Mouse (Mus musculus): ENCODE data around the gene Vhl.

Vhl gene

DNA sequence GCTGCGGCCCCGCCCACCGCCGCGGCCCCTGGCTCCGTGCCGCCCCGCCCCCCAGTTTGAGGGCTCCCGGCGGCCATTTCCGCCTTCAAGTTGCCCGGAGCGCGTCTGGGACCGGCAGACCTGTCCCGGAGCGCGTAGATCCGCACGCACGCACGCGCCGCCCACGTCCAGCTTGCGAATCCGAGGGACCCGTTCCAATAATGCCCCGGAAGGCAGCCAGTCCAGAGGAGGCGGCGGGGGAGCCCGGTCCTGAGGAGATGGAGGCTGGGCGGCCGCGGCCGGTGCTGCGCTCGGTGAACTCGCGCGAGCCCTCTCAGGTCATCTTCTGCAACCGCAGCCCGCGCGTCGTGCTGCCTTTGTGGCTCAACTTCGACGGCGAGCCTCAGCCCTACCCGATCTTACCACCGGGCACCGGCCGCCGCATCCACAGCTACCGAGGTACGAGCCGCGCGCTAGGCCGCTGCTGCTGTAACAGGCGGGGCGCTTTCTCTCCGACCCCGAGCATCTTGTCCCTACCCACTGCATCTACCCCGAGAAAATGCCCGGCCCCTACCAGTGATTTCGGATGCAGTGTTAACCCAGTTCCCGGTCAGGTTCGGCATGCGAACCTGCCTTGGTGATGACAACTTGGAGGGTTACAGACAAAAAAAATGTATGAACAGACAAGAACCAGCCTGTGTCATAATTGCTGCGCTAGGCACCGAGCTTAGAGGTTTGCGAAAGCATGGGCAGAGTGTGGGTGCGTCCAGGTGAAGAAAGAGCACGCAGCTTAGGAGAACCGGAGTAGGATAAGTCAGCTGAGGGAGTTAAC lies at the start of gene Vhl:
Vhl (plus strand) TSS at position 19 of the 811 bp plus-strand sequence.
- DNase-seq (ENCODE audit: low read depth, low spot score), result peak; percentile 89

DNA sequence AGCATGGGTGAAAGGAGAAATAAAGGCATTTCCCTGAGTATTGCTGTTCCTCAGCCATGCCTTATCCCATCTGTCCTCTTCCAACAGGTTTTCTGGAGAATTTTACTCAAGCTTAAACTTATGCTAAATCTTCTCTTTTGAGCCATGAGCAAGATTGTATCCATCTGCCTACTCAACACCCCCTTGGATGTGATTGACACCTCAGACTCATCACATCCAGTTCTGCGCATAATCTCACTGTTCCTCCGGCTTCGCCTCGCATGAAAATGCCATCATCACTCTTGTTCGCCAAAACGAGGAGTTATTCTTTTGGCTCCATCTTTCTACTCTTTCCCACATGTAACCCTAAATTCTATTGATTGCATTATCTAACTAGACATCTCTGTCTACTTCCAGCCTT lies 47.7 kb upstream of the Vhl start:
- DNase-seq (ENCODE audit: low read depth, low spot score), result no peak

DNA sequence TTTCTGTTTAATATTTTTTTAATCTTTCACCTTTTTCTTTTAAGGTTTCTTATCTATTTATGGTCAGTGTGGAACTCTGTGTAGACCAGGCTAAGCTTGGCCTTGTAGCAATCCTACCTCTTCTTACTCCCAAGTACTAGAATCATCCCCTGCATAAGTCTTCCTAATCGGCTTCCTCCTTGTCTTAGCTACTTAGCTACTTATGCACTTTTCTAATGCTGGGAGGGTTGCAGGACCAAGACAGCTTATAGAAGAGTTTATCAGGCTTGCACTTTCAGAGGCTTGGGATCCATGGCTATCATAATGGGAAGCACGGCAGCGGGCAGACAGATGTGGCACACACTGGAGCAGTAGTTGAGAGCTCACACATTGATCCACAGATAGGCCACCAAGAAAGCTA lies 44.5 kb upstream of the Vhl start:
- no peak for DNase-seq (ENCODE audit: low read depth, low spot score)

DNA sequence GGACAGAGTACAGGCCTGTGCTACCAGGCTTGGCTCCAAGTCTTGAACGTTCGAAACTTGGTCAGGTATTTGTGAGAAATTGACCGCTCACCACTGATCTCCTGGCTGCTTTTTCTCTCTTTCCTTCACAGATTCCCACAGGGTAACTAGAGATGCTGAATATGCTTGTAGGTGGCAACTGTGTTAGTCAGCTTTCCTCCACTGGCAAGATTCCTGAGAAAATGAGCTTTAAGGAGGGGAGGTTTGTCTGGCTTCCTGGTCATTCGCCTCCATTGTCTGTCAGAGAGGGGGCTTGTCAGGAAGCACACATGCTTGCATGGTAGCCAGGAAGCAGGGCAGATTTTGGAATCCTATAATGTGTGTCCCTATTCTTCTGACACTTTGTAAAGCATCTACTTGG lies 40.7 kb upstream of the Vhl start:
- no peak for DNase-seq (ENCODE audit: low read depth, low spot score)

DNA sequence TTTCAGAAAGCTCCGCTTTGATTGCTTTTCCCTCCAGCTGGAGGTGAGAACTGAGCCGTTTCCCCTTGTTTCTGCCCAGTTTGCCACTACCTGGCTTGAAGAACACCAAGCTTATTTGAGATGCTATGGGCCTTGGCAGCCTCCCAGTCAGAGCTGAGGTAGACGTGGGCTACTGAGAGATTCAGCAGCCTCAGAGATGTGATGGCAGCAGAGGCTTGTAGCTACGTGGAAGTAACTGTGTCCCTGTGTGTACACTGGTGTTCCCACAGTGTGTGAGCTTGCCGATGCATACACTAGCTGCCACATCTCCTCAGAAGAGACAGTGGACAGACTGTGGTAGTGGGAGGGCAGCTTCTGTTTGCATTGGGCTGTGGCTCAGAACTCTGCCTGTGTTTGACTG lies 38.7 kb upstream of the Vhl start:
- DNase-seq (ENCODE audit: low read depth, low spot score), result no peak

DNA sequence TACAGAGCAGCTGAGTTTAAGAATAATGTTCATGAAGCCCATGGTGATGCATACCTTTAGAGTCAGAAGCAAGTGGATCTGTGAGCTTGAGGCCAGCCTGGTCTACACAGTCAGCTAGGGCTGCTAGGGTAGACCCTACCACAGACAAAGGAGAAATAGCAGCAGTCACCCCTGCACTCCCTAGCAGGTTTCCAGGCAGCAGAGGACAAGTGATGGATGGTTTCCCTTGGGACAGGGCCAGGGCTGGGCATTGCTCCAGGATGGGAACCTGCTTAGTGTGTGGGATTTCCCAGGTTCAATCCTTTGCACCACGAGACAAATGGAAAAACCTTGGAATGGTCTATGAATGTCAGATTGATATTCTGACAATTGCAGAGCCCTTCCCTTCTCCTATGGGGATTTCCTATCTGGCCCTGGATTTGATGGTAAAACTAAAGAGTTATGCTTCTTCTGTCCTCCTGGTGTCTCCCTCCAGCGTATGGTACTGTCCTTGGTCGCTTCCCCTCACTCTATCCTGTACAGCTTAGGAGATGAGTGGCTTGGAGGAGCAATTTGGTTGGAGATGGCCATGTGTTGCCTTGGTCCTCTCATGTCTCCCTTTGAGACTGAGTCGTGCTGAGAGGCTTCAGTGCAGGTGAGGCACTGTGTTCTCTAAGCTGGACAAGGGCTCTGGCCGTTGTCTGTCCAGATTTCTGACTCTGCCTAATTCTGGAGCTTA lies 37.1 kb upstream of the Vhl start:
- DNase-seq (ENCODE audit: low read depth, low spot score), result no peak

DNA sequence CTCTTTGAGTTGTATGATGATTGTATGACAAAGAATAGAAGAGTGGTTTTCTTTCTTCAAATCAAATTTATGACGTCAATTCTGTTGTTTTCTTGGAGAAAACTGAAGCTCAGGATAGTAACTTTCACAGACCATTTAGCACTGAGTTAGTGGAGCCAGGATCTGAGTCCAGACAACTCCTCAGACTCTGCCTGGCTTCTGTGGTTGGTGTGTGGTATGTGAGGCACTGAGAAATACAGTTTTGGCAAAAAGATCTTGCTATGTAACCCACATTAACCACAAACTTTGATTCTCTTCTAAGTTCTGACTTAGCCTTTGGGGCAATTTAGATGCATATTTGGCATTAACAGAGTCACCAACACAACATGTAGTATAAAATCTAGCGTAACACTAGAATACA lies 31.1 kb upstream of the Vhl start:
- no peak for DNase-seq (ENCODE audit: low read depth, low spot score)

DNA sequence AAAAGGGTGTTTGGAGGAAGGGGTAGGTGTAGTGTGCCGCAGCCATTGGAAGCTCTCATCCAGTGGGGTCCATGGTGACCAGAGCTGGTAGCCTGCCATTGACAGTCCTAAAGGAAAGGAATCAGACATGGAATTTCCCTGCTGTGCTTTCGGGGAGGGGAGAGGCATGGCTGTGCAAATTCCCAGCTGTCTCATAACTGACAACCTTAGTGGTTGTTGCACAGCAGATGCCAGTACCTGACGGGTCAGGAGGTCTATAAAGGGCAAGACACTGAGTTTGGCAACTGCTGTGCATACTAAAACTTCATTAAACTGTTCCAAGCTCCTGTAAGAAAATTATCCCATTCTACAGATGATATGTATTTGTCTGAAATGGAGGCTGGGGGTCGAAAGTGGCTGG lies 25.8 kb upstream of the Vhl start:
- DNase-seq (ENCODE audit: low read depth, low spot score), result no peak

DNA sequence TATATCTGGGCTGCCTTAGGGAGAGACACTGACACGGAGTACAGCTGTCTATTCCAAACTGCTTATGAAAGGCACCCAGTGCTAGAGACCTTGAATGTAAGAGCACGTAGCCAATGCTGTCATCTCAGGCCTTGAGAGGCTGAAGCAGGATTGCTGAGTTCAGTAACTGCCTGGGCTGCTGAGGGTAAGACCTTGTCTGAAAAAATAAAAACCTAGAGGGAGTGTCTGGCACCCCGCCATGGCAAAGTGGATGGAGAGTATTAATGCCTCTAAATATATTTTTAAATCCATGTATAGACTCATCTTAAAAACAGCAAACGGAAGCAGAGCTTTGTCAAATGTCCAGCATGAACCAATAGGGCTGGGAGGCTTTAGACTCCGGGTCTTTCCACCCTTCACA lies 23.9 kb upstream of the Vhl start:
- DNase-seq (ENCODE audit: low read depth, low spot score), result no peak

DNA sequence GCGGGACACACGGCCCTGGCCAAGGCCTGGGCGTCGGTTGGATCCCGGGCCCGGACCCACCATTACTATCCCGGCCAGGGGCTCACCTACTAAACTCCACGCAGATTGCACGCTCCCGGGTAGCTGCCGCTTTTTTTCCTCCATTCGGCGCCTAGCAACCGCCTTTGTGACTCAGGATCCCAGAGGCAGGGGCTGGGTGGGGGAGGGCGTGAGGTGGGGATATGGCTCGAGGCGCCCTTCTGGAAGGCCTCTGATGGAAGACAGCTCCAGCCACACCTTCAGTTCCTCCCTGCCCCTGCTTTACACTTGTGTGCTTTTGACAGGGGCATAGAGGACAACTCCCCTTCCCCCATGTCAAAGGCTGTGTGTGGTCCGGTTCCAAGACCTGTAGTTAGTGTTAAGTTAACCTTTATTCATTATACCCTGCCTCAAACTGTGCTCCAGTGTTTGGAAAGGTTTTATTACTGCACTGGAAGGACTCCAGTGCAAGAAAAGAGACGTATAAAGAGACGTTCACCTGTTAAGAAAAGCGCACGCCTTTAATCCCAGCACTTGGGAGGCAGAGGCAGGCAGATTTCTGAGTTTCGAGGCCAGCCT lies 23.1 kb upstream of the Vhl start, which contains the start of gene Fancd2os:
Fancd2os (minus strand) TSS at position 173 of the 597 bp plus-strand sequence.
- no peak for DNase-seq (ENCODE audit: low read depth, low spot score)

DNA sequence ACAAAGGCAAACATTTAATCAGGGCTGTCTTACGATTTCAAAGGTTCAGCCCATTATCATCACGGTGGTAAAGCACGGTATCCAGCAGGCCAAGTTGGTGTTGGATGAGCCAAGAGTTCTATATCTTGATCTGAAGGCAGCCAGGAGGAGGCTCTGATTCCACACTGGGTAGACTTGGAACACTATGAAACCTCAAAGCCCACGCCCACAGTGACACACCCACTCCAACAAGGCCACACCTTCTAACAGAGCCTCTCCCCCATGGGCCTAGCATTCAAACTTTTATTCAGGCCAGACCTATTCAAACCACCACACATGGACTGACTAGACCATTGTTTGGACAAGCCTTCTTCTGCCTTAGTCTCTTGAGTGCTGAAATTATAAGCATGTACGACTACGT lies 20.9 kb upstream of the Vhl start:
- DNase-seq (ENCODE audit: low read depth, low spot score), result no peak

DNA sequence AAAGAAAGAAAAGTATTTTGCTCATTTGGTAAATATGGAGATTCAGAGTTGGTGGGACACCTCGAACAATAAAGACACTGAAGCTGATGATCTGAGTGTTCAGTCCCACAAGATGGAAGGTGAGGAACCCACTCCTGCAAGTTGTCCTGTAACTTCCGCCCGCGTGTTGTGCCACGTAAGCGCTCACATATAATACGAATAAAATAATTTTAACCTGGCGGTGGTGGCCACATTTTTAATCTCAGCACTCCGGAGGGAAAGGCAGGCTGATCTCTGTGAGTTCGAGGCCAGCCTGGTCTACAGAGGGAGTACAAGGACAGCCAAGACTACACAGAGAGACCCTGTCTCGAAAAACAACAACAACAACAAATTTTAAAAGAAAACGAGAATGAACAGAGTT lies 19.8 kb upstream of the Vhl start:
- DNase-seq (ENCODE audit: low read depth, low spot score), result no peak

DNA sequence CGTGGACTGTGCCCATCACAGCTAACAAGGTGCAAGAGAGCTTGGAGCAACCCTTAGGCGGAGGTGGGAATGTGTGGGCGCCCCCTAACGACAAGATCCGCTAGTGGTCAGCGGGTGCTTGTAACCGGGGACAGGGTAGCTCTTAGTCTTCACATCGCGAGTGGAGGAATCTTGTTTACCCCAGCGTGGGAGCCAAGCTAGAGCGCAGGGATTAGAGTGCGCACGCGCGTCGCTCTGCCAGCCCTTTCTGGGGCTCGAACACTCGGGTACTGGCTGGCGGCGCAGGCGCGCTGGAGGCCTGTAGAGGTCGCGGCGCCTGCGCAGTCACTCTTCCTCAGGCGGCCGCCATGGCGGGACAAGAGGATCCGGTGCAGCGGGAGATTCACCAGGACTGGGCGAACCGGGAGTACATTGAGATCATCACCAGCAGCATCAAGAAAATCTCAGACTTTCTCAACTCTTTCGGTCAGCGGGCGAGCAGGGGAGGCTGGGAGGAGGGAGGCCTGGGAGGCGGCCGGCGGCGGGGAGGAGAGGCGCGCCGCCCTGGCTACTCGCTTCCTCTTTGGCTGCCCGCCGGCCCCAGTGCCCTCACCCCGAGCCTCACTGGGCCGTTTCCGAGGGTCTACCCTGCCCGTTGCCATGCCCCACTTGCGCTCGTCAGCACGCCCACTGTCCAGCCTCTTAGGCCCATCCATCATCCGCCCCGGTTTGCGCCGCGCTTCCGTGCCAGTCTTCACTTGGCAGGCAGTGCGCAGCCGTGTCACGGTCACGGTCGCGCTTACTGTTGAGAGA lies 19.1 kb upstream of the Vhl start, which contains the start of gene Brk1:
Brk1 (plus strand) TSS at position 341 of the 792 bp plus-strand sequence.
- DNase-seq (ENCODE audit: low read depth, low spot score), result peak; percentile 95

DNA sequence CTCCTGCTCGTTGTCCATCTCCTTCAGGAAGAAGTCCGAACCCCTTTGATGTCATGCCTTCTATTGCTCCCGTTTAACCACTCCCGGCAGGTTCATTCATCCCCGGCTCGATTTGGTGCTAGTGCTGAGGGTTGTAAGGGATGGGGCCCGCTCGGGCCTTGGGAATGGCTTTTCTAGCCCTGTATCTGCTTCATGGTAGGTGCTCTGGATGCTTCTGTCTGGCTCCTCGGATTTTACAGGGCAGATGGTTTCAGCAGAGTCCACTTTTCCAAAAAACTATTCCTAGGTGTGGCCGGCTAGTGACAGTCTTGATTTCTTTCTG lies 18.6 kb upstream of the Vhl start:
- DNase-seq (ENCODE audit: low read depth, low spot score), result no peak

DNA sequence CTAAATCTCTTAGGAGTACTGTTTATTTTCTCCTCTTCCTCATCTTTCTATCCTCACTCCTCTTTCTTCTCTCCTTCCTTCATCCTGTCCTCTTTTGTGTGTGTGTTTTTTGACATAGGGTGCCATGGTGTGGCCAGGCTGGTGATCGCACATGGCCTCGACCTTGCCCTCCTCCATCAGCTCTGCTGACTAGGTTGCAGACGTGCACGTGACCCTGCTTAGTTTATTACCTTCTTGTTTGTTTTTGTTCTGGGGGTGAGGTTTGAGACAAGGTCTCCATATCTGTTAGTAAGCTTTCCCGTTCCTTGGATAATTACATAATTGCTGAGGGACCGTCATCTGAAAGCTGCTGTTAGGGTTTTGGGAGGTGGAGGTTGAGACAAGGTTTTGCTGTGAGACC lies 14.9 kb upstream of the Vhl start:
- no peak for DNase-seq (ENCODE audit: low read depth, low spot score)

DNA sequence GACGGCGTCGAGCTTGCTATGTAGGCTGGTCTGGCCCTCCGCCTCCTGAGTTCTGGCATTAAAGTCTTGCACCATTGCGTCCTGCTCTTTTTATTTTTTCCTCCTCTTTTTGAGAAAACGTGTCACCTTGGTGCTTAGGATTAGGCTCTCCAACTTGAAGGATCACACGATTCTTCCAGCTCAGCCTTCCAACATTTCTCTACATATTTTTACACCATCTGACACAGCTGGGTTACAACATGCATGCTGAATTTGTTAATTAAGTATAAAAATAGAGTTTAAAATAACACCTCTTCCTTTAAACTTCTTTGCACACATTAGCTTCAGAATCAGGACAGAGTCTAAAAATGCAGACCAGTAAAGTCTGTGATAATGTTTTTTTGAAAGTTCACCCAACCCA lies 14.5 kb upstream of the Vhl start:
- no peak for DNase-seq (ENCODE audit: low read depth, low spot score)

DNA sequence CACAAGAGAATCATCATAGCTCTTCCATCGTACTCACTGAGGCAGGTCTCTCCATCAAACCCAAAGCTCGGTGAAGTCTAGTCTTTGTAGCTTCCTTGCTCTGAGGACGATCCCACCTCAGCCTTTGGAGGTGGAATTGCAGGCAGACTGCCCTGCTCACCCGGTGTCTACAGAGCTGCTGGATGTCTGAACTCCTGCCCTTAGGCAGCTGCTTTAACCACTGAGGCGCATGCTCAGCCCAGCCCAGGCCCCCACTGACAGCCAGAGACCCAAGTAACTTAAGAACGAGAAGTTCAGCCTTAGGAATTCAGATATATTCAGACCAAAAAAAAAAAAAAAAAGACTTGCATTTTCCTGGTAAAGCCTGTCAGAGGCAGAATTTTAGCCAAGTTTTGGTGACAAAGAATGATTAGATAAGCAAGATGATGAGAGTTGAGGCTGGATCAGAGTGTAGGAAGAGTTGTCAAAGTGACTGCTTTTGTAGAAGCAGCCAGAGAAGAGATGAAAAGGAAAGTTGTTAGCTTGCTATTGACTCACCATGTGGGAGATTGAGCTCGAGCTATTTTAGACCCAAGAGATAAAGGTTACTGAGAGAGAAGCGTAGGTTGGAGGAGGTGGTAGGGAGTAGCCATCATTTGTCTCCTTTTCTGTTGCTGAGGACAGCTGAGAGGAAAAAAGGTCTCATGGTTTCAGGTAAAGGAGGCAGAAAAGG lies 11.3 kb upstream of the Vhl start:
- DNase-seq (ENCODE audit: low read depth, low spot score), result no peak

DNA sequence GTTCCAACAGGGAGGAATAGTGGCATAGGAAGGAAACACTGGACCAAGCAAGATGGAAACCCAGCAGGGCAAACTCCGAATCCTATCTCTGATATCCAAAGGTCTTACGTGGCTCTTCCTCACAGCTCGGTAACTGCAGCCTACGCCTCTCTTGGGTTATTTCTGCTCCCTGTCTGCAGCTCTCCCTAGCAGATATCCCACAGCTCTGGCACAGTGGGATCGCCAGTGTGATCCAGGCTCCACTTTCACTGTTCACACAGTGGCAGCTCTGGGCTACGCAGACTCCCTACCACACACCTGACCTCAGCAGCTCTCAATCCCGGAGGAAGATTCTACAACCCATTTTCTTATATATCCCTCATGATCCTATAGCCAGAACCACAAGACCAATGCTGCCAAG lies 9.6 kb upstream of the Vhl start:
- no peak for DNase-seq (ENCODE audit: low read depth, low spot score)

DNA sequence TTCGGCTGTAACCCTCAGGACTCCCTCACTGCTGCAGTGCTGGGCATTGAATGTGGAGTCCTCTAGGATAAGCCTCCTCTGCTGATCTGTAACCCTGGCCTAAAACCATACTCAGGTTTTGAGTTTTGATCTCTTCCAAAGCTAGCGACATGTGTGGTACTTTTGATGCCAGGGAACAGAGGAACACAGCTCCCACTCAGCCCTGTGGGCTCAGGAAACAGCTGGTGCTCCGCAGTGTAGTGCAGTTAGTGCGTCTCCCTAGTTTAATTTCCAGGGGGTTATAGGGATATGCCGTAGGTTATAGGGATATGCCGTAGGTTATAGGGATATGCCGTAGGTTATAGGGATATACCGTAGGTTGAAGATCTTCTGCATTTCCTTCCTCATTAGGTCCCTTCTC lies 8.8 kb upstream of the Vhl start:
- DNase-seq (ENCODE audit: low read depth, low spot score), result no peak

DNA sequence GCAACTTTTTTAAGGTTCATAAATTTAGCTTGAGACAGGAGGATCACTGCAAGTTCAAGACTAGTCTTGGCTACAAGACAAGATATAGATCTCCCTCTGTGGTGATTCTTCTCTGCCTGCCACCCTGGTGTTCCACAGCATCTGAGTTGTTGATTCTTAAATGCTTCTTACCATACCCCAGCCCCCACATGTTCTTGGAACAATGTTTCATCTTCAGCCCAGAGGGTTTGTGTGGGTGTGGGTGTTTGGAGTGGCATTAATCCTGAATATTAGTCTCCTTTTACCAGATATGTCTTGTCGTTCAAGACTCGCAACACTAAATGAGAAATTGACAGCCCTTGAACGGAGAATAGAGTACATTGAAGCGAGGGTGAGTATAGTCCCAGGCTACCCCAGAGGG lies 8.3 kb upstream of the Vhl start:
- no peak for DNase-seq (ENCODE audit: low read depth, low spot score)

DNA sequence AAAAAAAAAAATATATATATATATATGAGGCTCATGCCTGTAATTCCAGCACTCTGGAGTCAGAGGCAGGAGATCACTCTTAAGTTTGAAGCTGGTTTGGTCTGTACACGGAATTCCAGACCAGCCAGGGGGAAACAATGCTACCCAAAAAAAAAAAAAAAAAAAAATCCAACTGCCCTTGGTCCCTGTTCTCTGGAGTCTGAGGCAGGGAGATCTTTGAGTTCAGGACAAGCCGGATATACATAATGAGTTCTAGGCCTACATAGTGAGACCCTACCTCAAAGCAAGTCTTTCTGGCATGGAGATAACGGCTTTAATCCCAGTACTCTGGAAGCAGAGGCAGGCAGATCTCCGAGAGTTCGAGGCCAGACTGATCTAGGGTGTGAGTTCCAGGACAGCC lies 373 bp upstream of the Vhl start:
- DNase-seq (ENCODE audit: low read depth, low spot score), result no peak
